Mouse (Mus musculus): Measurements from ENCODE around the gene Rasgrf2.

Gene Rasgrf2

GRCm38 (mm10) chr13:91940113-91940512, 191.3 kb downstream of the Rasgrf2 start:
- DNase-seq (ENCODE audit: low spot score) = no peak

DNA sequence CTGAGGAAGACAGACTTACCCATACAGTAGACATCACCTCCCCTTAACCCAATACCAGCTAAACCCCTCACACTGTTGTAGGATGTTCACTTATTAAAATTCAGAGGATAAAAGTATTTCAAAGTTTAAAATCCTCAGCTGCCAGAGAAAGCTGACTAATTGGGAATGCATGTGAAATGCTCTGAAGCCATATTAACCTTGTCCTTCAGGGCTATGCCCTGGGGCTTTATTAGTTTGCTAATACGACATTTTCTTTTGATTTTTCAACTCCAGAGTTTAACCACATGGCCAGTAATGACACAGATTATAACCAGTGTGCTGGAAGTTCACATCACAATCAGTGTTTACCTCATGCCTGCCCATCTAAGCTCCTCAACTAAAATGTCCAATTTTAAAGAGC, 192.6 kb downstream of the Rasgrf2 start:
- DNase-seq (ENCODE audit: low spot score) = no peak

DNA sequence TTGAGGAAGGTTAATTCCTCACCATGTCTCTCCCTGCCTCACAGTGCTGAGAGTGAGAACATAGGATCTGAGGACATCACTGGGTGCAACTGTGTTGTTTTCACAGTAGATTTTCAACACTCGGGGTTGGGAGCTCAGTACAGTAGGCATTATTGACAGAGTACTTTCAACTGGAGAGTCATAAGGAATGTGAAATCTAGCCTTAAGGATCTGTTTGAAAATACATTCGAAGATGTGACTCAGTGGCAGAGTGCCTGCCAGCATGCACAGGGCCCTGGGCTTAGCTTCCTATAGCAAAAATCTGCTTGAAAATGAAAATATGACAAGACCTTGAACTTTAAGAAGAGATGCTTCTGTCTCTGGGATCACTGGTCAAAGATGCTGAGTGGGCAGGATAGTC, 194.2 kb downstream of the Rasgrf2 start:
- DNase-seq (ENCODE audit: low spot score) = no peak

DNA sequence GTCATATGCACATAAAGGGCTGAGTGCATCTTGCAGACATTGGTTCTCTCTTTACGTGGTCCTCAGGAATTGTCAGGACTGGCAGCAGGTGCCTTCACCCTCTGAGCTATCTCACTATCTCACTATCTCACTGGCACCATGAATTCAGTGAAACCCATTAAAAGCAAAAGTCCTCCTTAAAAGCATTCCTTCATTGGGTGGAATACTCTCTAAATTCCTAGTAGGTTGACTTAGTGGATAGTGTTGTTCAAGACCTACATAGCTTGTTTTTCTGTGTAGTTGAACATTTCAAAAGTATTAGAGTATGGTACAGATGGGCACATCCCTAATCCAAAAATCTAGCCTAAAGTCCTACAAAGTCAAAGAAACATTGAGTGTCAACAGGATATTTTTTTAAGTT, 199.3 kb downstream of the Rasgrf2 start:
- no peak for DNase-seq (ENCODE audit: low spot score)

GRCm38 (mm10) chr13:91929943-91930726, 201.3 kb downstream of the Rasgrf2 start:
- DNase-seq (ENCODE audit: low spot score) = no peak

- DNase-seq (ENCODE audit: low spot score) = no peak
Measured at GRCm38 (mm10) chr13:91928605-91929389, 202.7 kb downstream of the Rasgrf2 start.

GRCm38 (mm10) chr13:91921010-91921409, 210.4 kb downstream of the Rasgrf2 start:
- DNase-seq (ENCODE audit: low spot score) = no peak

DNA sequence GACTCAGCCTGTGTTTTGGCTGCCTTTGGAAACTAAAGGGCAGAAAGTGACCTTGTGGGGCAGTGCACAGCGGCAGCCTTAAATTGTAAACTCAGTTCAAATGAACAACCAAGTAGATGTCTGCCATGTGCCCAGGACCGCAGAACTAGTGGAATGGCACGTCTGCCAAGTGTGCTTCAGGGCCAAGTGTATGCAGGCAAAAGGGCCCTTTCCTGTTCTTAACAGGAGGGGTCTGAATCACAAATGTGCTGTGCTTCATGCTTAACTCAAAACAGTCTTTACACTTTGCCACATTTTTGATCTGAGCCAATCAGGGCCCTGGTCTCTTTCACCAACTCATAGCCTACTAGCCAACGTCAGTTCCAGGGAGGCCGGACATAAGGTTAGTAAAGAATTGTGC, 212.7 kb downstream of the Rasgrf2 start:
- no peak for DNase-seq (ENCODE audit: low spot score)

DNA sequence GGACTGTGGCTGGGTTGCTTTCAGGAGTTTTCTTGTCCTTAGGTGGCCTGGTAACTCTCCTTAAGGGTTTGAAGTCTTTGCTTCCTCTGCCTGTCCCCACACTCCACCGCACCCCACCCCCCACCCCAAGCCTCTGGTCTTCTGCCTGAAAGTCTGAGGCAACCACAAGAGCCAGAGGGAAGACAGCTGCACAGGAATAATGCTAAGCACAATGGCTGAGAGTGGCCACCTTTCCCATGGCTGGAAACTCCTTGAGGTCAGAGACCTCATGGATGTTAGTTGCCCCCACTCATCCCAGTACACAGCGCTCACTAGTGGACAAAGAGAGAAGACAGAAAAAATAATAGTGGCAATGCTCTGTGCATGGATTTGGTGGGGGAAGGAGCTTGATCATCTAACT, 213.6 kb downstream of the Rasgrf2 start:
- no peak for DNase-seq (ENCODE audit: low spot score)

DNA sequence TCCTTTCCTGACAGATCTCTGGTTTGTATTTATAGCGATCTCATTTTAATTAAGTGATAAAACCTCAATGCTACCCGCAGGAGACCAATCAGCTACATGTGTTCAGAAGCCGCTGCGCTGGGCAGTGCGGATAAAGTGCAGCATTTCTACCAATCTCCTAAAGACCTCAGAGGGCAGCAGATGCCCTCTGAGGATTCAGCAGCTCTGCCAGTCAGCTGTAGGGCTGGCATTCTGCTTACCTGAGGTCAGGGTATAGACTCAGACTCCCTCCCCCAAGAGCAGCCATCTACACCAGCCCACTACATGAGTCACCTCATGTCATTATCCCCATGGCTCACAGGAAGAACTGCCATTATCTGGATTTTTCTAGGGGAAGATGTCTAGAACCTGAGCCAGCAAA, 215.1 kb downstream of the Rasgrf2 start:
- no peak for DNase-seq (ENCODE audit: low spot score)

- peak; percentile 27 for DNase-seq (ENCODE audit: low spot score)
Measured at GRCm38 (mm10) chr13:91915582-91916239, 215.7 kb downstream of the Rasgrf2 start.

DNA sequence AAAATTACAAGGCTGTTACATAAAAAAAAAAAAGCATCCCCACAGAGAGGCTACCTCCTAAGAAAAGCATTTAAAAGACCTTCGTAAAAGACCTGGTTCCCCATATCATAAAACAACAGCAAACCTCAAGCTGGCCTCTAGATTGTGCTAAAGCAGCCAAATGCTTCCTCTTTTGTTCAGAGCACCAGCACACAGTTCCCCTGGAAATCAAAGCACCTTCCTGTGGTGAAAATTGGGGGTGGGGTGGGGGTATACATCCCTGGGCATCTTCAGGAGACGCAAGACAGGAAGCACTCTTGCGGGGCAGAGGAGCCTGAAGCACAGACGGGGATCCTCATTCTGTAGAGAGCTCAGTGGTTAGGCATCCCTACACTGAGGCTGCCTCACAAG, 216.3 kb downstream of the Rasgrf2 start:
- no peak for DNase-seq (ENCODE audit: low spot score)

- DNase-seq (ENCODE audit: low spot score) = no peak
Measured at GRCm38 (mm10) chr13:91911652-91912051, 219.8 kb downstream of the Rasgrf2 start.

GRCm38 (mm10) chr13:91911211-91911610, 220.2 kb downstream of the Rasgrf2 start:
- no peak for DNase-seq (ENCODE audit: low spot score)

GRCm38 (mm10) chr13:91908202-91908980, 223.1 kb downstream of the Rasgrf2 start:
- peak; percentile 91 for DNase-seq (ENCODE audit: low spot score)

- no peak for DNase-seq (ENCODE audit: low spot score)
Measured at GRCm38 (mm10) chr13:91906338-91906737, 225.1 kb downstream of the Rasgrf2 start.

DNA sequence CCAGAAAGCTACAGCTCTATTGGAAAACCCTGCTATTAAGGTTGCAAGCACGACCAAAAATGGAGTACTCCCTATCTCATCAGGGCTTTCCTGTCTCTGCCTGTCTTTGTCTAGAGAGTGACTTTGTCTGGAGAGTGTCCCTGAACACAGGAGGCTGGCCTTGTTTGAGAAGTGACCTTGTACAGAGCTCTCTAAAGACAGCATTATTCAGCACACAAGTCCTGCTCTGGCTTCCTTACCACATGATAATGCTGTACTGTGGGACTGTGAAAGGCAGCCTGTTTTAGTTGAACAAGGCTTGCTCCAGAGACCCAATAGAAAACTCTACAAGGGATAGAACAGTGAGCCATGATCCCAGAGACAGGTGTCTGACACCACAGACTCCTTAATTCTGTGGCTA, 235.0 kb downstream of the Rasgrf2 start:
- no peak for DNase-seq (ENCODE audit: low spot score)

DNA sequence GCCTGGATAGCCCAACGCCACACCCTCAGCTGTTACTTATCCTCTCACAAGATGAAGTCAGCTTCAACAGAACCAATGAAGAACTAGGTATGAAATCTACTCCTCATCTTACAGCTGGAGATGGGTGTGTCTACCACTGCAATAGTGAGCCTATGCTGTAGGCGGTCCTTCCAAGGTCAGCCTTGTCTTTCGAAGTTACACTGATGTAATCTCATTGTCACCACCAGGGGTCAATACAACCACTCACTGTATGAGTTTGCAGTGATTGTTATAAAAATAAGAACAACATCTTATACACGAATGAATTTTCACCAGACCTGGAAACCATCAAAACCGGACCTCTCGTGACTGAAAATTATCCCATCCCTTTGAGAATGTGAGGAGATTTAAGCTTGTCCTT, 238.3 kb downstream of the Rasgrf2 start:
- peak; percentile 29 for DNase-seq (ENCODE audit: low spot score)

- DNase-seq (ENCODE audit: low spot score) = no peak
Measured at GRCm38 (mm10) chr13:91890031-91890619, 241.3 kb downstream of the Rasgrf2 start.

DNA sequence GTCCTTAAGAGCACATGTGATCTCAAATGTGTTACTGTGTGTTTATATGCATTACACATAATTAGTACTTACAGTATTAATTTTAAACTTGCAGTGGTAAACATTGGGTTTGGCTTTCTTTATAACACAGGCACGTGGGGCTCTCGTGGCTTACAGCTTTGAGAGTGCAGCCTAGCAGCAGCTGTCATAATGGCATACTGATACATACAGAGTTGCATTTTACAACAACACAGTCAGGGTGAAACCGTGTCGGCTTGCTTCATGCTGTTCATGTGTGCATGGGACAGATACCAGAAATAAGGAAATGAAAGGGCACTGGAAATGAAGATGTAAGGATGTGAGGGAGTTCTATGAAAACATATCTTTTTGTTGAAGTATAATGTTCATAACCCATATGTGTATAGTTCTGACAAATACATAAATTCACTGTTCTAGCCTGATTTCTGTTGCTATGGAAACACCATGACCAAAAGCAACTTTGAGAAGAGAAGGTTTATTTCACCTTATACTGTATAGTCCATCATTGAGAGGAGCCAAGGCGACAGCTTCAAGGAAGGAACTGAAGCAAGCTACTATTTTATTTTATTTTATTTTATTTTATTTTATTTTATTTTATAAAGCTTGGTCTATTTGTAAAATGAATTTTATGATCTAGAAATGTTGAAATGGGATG, 246.6 kb downstream of the Rasgrf2 start:
- DNase-seq (ENCODE audit: low spot score) = no peak

DNA sequence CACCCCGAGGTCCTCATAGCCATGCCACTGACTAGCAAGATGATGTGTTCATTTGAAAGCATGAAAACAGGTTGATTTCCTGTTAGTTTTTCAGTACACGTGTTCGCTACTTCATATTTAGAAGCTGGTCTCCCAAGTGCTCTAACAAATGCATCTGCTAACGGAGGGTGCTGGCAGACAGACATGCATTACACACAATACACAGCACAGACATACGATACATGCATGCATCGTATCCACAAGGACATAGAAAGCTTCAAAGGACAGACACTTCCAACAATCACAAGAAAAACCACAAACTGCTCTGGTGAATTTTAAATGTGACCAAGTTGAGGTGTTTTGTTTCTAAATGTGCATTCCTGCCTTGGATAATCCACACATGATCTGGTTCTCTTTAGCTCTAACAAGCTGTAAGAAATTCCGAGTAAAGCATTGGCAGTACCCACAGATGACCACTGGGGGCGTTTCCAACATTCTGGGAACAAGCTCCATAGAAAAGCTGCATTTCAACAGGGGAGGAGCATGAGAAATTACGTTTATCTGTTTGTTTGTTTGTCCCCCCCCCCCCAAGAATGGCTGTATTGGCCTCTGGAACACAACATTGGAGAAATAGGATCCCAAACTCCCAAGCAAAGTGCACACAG, 249.5 kb downstream of the Rasgrf2 start:
- peak; percentile 81 for DNase-seq (ENCODE audit: low spot score)
